Mouse (Mus musculus): ENCODE measurements around the gene Ttc4.

Gene Ttc4

DNA sequence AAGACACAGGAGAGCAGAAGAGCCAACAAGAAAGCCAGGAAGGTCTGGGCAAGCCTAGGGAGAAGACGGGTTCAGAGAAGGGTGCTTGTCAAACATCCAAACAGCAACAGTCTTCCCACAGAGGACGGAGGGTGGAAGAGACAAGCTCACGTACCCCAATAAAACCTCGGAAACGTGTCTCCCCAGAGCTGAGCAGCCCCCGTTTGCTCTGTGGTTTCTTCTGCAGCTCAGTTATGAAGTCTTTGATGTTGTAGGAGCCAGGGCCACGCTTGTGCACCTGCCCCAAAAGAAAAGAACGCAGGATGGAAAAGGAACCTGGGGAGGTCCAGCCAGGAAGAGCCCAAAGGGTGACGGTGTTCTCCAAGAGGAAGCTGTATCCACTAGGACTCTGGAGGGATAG lies 63.9 kb downstream of the Ttc4 start:
- no peak for DNase-seq (ENCODE audit: extremely low spot score, low spot score)

DNA sequence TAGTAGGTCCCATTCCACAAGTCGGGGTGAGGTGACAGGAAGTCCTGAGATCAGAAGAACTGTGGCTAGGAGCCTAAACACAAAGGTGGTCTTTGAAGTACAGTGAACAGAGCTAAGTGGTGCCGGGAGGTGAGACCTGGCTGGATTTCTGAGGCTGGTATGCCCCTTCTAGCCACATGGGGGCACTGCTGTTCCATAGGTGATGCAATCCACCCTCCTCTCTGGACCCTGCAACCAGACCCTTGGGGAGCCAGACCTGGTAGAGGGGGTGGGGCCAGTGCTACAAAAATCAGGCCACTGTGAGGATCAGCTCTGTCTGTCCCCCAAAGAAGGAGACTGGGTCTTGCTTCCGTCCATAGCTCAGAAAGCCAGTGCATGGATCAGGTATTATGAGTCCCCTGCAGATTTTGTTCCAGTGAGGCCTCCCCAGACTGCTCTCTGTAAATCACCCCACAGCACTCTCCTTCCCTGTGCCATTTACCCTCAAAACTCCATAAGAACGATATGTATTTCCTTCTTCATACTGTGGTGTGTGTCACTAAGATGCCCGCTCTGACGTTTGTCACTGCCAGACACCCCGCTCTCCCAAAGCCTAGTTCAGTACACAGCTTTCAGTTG lies 64.5 kb downstream of the Ttc4 start:
- DNase-seq (ENCODE audit: extremely low spot score, low spot score), result peak; percentile 70

DNA sequence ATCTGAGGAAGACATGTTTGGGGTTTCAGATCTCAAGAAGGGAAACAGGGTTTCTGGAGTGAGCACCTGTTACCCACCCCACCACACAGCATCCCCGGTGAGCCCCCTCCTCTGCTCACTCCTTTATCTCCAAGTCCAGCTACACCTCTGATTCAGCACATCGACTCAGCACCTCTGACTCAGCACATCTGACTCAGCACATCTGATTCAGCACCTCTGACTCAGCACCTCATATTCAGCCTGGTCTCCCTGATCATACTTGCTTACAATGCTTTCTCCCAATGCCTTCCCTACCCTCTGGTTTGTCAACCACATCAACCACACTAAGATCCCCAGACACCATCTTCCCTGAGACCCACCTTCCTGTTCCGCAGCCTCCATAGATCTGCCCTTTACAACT lies 65.2 kb downstream of the Ttc4 start:
- no peak for DNase-seq (ENCODE audit: extremely low spot score, low spot score)

DNA sequence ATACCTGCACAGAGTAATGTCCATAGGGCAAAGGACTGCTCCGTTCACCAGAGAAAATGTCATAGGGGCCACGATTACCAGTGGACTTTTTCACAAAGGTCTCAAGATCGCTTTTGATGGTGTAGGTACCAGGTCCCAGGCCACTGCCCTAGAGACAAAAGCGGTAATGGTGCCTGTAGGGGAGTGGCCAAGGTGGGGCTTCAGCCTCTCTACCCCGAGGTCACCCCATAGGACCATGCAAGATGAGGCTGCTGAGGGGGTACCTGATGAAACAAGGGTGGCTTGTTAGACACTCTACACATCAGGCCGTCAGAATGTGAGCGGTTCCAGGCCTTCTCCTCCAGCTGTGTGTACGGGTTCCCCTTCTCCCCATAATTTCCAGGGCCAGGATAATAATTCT lies 65.6 kb downstream of the Ttc4 start:
- DNase-seq (ENCODE audit: extremely low spot score, low spot score), result no peak
